Mouse (Mus musculus) frontal cortex, postnatal 14 days (tissue): ENCODE measurements at regions not wholly inside any gene's neighbourhood (a gene's known extent, or its start where the extent isn't known, plus 50 kb on each side); places are given as distances from the start of the nearest gene placed in this dataset.
"Not testable (repeated sequence)": the region's sequence is repeated elsewhere in the genome, so short reads cannot be mapped to it uniquely, and the experiment has no call there.

Experiments
- DNase-seq, 2 experiments: peaks; one replicate each; pipeline ENCODE4 v3.0.0; 2022; ENCODE audit warnings: low spot score in 2 of 2

DNA sequence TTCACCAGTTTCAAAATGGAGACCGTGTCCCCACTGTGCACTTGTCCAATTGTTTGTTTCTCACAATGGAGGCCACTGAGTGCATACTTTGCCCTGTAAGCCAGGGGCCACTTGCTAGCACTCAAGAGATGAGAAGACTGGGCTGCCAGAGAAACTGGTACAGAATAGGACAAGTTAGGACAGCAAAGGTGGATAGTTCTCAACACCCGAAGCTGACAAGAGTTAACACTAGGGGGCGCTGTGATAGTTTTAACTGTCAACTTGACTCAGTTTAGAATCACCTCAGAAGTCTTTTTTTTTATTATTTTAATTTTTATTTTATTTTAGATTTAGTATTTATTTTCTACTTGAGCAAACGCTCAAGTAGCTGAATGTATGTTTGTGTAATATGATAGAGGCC lies 188.2 kb upstream of the Asap2 start:
- not testable (repeated sequence) for DNase-seq

DNA sequence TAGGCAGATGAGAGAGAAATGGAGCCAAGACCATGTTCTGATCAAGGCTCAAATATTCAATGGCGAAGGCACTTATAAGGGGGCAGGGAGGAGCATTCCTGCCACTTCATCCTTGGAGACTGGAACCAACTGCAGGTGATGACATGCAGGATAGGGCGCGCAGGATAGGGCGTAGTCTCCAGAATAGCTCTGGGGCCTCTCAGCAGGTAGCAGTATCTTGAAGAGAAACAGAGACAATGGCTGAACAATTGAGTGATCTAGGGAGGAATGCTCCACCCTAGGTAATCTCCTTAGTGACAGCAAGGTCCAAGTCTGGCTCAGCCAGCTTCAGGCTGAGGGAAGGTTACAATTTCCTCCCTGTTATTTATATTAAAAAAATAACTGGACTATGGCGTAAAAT lies 184.8 kb upstream of the Asap2 start:
- DNase-seq = not testable (repeated sequence)

DNA sequence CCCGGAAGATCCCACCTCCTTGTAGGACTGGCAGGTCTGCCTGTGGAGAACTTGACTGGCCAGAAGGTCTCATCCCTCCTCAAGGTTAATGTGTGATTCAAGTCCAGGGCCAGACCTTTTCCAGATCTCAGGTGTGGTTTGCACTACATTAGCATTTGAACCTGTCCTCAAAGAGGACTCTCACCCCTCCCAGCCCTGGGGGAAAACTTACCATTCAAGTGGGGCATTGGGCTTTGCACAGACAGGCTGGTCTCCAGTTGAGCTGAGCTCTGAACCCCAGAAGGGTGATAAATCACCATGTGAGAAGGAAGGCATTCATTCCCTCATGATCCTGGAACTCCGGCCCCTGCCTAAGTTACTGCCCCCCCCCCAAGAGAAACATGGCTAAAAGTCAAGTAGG lies 183.6 kb upstream of the Asap2 start:
- no peak for DNase-seq

GRCm38 (mm10) chr12:20813836-20814235 lies 176.4 kb upstream of the Asap2 start:
- DNase-seq = not testable (repeated sequence)

- not testable (repeated sequence) for DNase-seq
These were observed 175.1 kb upstream of the Asap2 start for GRCm38 (mm10) chr12:20815121-20815520.

DNA sequence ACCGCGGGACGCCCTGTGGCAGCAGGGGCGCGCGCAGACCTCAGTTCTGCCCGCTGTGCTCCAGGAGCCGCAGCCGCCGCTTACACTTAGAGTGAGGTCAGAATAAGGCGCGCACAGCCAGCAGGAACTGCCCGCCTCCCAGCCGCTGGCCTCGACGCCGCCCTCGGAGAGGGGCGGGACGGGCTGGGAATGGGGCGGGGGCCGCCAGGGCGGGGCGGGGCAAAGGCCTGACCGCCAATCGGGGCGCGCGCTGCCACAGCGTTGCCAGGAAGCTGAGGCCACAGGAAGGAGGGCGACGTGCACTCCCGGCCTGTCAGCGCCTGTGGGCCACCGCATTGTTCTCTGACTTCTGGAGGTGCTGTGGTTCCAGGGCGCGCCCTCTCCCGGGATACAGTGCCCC lies 174.7 kb upstream of the Asap2 start:
- peak in 1 of 2 experiments; percentile 2 for DNase-seq

GRCm38 (mm10) chr12:20843661-20844320 lies 146.5 kb upstream of the Asap2 start:
- DNase-seq = not testable (repeated sequence)

DNA sequence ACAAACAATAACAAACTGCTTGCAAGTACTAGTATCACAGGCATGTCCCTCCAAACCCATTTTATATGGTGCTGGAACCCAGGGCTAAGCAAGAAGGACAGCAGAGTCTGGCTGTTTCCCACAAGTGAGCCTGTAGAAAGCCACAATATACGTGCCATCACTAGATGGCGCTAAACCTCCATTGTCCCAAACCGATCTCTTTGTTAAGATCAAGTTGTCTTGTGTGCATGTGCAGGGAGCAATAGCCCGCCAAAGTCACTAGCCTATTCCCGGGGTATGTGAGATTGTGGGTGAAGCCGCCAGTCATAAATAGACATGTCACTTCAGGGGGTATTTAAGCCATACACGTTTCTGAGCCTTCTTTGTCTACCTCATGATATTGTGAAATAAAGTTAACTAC lies 145.4 kb upstream of the Asap2 start:
- DNase-seq = peak in 1 of 2 experiments; percentile 4

DNA sequence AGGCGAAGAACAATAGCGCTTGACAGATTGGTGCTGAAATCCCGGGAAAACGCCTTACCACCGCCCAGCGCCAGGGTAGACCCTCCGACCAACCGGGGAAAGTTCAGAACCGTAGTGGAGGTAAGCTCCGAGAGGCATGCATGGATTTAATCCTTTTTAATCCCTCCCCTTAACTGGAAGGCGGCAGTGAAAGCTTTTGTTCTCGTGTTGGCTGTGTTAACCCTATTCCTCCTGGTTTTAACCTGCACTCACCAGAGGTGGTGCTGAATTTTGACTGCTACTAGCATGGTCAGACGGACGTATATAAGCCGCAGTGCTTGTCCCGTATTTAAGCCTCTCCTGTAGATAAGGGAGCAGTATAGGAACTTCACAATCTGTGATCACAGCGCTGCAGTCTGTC lies 145.0 kb upstream of the Asap2 start:
- DNase-seq = peak in 1 of 2 experiments; percentile 2

- not testable (repeated sequence) for DNase-seq
These were observed 106.2 kb upstream of the Asap2 start for GRCm38 (mm10) chr12:20884104-20884503.

DNA sequence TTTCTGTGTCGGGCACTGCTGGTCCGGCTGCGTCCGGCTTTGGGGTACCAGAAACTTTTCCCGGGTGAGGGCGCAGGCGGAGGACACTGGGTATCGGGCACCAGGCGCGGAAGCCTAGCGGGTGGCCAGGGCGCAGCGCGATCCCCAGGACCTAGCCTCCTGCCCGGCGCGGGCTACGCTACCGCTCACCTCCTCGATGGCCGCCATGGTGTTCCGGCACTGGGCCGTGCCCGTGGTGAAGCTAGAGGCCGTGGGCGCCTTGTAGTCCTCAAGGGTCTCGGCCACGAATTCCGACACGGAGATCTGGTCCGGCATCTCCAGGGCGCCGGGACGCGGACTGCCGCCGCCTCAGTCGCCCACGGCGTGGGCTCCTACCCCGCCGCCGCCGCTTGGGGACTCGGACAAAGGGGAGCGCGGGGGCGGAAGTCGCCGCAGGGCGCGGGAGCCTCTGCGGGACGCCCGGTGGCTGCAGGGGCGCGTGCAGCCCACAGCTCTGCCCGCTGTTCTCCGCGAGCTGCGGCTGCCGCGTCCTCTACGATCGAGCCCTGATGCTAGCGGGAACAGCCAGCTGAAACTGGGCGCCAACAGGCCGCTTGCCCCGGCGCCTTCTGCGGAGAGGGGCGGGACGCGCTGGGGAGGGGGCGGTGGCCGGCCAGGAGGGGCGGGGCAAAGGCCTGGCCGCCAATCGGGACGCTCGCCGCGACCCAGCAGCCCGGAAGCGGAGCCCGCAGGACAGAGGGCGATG lies 69.4 kb upstream of the Asap2 start:
- DNase-seq = peak; percentile 13 to 34

GRCm38 (mm10) chr12:20921398-20922023 lies 68.7 kb upstream of the Asap2 start:
- DNase-seq = peak in 1 of 2 experiments; percentile 8

DNA sequence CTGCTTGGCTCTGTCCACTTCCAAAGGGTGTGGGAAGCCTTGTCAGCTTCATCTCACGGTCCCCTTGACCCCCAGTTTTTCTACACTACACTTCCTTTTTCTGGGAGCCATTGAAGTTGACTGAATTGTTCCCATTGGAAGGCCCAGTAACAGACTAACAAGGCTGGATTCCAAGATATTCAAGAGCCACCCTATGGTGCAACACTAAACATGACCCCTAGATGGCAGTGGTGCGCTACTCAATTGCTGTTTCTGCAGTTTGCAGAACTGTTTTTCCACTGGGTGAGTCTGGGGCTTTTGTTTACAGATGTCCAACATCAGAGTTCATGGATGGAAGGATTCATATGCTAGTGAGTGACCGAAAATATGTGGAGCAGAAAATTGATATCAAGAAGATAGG lies 61.3 kb upstream of the Asap2 start:
- peak; percentile 7 to 66 for DNase-seq
